Comparison of ENCODE assay signal across 17 mouse cellular contexts in genomic region chr8:128454026-128454425, GRCm38 (mm10).
DNase-seq lines count a peak whose midpoint lies in the region; ATAC-seq and TF ChIP-seq lines count a peak whose summit lies in the region.
"Had no signal": no experiment of that assay in that cellular context is flagged by ENCODE, and none has a peak within 500 bp of the region (broad histone marks: within the 10 kb centered on the region; RNA-seq: fewer than 3 reads in every experiment).

No protein-coding gene starts in this region.

- peak overlapping the region; percentile 15; the same call in 1 of the 2 replicates for H3K27ac ChIP-seq in heart, embryonic 13.5 days (replicated peaks)
- H3K27ac ChIP-seq in heart, embryonic 12.5 days (ENCODE audit: poor library complexity, severe bottlenecking), result no peak overlapping the region
- H3K27ac ChIP-seq in layer of hippocampus, adult 2 months, result peak overlapping the region; percentile 11; the same call in 1 of the 2 replicates
- 0 out of 2 replicates have a peak overlapping the region, but pooled peaks have one; percentile 23 for H3K27ac ChIP-seq in neural tube, embryonic 13.5 days (replicated peaks)
- H3K27ac ChIP-seq: forebrain, embryonic 15.5 days; hindbrain, embryonic 10.5 days; intestine, embryonic 15.5 days; kidney, postnatal 0 days had no signal

- no peaks in the 10 kb centered on the region for H3K27me3 ChIP-seq in heart, embryonic 13.5 days (replicated peaks)
- no peaks in the 10 kb centered on the region for H3K27me3 ChIP-seq in heart, embryonic 12.5 days (replicated peaks)
- no peaks in the 10 kb centered on the region for H3K27me3 ChIP-seq in neural tube, embryonic 13.5 days
- H3K27me3 ChIP-seq: forebrain, embryonic 15.5 days; intestine, embryonic 15.5 days had no signal

- no peak overlapping the region for H3K9ac ChIP-seq in heart, embryonic 13.5 days
- H3K9ac ChIP-seq in heart, embryonic 12.5 days, result no peak overlapping the region
- no peak overlapping the region for H3K9ac ChIP-seq in neural tube, embryonic 13.5 days
- H3K9ac ChIP-seq: forebrain, embryonic 15.5 days; intestine, embryonic 15.5 days had no signal

- H3K4me2 ChIP-seq in heart, embryonic 13.5 days, result no peak overlapping the region
- H3K4me2 ChIP-seq in heart, embryonic 12.5 days, result no peak overlapping the region
- H3K4me2 ChIP-seq in neural tube, embryonic 13.5 days, result no peak overlapping the region
- H3K4me2 ChIP-seq: forebrain, embryonic 15.5 days; intestine, embryonic 15.5 days had no signal

- no peak overlapping the region for H3K4me3 ChIP-seq in heart, embryonic 13.5 days
- H3K4me3 ChIP-seq in heart, embryonic 12.5 days, result no peak overlapping the region
- H3K4me3 ChIP-seq in layer of hippocampus, adult 2 months, result no peak overlapping the region
- H3K4me3 ChIP-seq in neural tube, embryonic 13.5 days, result no peak overlapping the region
- H3K4me3 ChIP-seq: erythroblast, embryonic 14.5 days; forebrain, embryonic 15.5 days; hindbrain, embryonic 10.5 days; intestine, embryonic 15.5 days had no signal

- H3K36me3 ChIP-seq in heart, embryonic 13.5 days, result peaks cover 79% of the 10 kb centered on the region
- H3K36me3 ChIP-seq in heart, embryonic 12.5 days, result peaks cover 58% of the 10 kb centered on the region
- H3K36me3 ChIP-seq in neural tube, embryonic 13.5 days, result peaks cover 17% of the 10 kb centered on the region
- H3K36me3 ChIP-seq: hindbrain, embryonic 10.5 days; intestine, embryonic 15.5 days had no signal

- H3K9me3 ChIP-seq in heart, embryonic 13.5 days, result no peaks in the 10 kb centered on the region
- no peaks in the 10 kb centered on the region for H3K9me3 ChIP-seq in heart, embryonic 12.5 days (replicated peaks)
- no peaks in the 10 kb centered on the region for H3K9me3 ChIP-seq in neural tube, embryonic 13.5 days
- H3K9me3 ChIP-seq: forebrain, embryonic 15.5 days; hindbrain, embryonic 10.5 days; intestine, embryonic 15.5 days had no signal

- no peak for ATAC-seq in heart, embryonic 13.5 days (ENCODE audit: extremely low read depth, insufficient number of reproducible peaks, low FRiP score, low TSS enrichment)
- ATAC-seq in heart, embryonic 12.5 days (ENCODE audit: insufficient number of reproducible peaks, low FRiP score), result no peak
- ATAC-seq in neural tube, embryonic 13.5 days (ENCODE audit: low read depth), result no peak
- ATAC-seq: forebrain, embryonic 15.5 days; intestine, embryonic 15.5 days had no signal

- H3K4me1 ChIP-seq in heart, embryonic 13.5 days, result peaks cover 31% of the 10 kb centered on the region
- peaks cover 34% of the 10 kb centered on the region for H3K4me1 ChIP-seq in heart, embryonic 12.5 days (replicated peaks)
- H3K4me1 ChIP-seq in neural tube, embryonic 13.5 days (replicated peaks), result peaks cover 50% of the 10 kb centered on the region
- H3K4me1 ChIP-seq: intestine, embryonic 15.5 days had no signal

- 63% methylated on average over 3 of the region's 3 CpGs for WGBS in heart, embryonic 13.5 days
- WGBS in heart, embryonic 12.5 days, result 69% methylated on average over 3 of the region's 3 CpGs
- 84% methylated on average over 3 of the region's 3 CpGs for WGBS in neural tube, embryonic 13.5 days

- TF ChIP-seq CTCF in layer of hippocampus, adult 2 months (conservative IDR thresholded peaks at IDR 0.05), result no peak

- no peak for DNase-seq in layer of hippocampus, adult 2 months (ENCODE audit: low spot score in 2 of 2)
- DNase-seq in layer of hippocampus, adult 9-11 months, result no peak
- no peak for DNase-seq in neural tube, embryonic 10.5 days (ENCODE audit: extremely low spot score, low spot score)
- DNase-seq in spleen, adult 18-20 months, result no peak
- DNase-seq in cerebellum, postnatal 10 days, result no peak
- DNase-seq: adrenal gland, adult 2 months; cerebellum, adult 2 months; midbrain, embryonic 14.5 days; thymus, adult 18-20 months had no signal
